Mouse (Mus musculus) embryonic facial prominence, embryonic 13.5 days (tissue): Measurements from ENCODE around the gene Prickle1. TPM values are rescaled to one million over a fixed set of nuclear protein-coding genes. Genes with fewer than 3 reads are reported as not detected.
A peak's percentile ranks its signal among the peaks of the same experiment; 100 is the strongest.

ENCODE experiments used
- ATAC-seq: fragments of 200-750 bp; cut with Nextera tagmentation; 2 replicates; pipeline ENCODE4 v1.8.0; 2017; ENCODE audit warnings: low read depth; ENCODE audit not compliant: insufficient number of reproducible peaks, insufficient read depth, low FRiP score, low TSS enrichment
- H3K27ac ChIP-seq: fragments of 300-500 bp; sonication (generic); 2 replicates; pipeline ENCODE4 v1.5.1; 2015; ENCODE audit warnings: moderate library complexity, mild to moderate bottlenecking, inconsistent platforms
- H3K27me3 ChIP-seq: fragments of 300-500 bp; sonication (generic); 2 replicates; pipeline ENCODE4 v1.6.1; 2015; ENCODE audit warnings: mild to moderate bottlenecking, inconsistent platforms
- H3K36me3 ChIP-seq: fragments of 300-500 bp; sonication (generic); 2 replicates; pipeline ENCODE4 v1.6.1; 2015; ENCODE audit warnings: mild to moderate bottlenecking, inconsistent platforms
- H3K4me1 ChIP-seq: fragments of 300-500 bp; sonication (generic); 2 replicates; pipeline ENCODE4 v1.6.1; 2015; ENCODE audit warnings: inconsistent platforms
- H3K4me2 ChIP-seq: fragments of 300-500 bp; sonication (generic); 2 replicates; pipeline ENCODE4 v1.6.1; 2015; ENCODE audit warnings: moderate library complexity, mild to moderate bottlenecking, inconsistent platforms
- H3K4me3 ChIP-seq: fragments of 300-500 bp; sonication (generic); 2 replicates; pipeline ENCODE4 v1.5.1; 2015; ENCODE audit warnings: mild to moderate bottlenecking, inconsistent platforms
- H3K9ac ChIP-seq: fragments of 300-500 bp; sonication (generic); 2 replicates; pipeline ENCODE4 v1.6.1; 2015; ENCODE audit warnings: mild to moderate bottlenecking, inconsistent platforms
- H3K9me3 ChIP-seq: fragments of 300-500 bp; sonication (generic); 2 replicates; pipeline ENCODE4 v1.6.1; 2016; ENCODE audit warnings: inconsistent platforms
- WGBS: fragments of 180-500 bp; shearing (Covaris S2); methylation state at CpG from one replicate; pipeline ENCODE4 v1.1.7; 2015; ENCODE audit warnings: mixed read lengths; 5-methylcytosine and 5-hydroxymethylcytosine counted together
- polyA plus RNA-seq: library from polyadenylated mRNA; unstranded; fragments of >200 nt; fragmentation: Nextera tagmentation; extraction: Ambion mirVana; gene quantifications from 2 replicates; pipeline ENCODE4 v1.2.1, GENCODE M21; 2015

Gene Prickle1
- polyA plus RNA-seq: 46.5 and 58.2 TPM in 2 replicates

GRCm38 (mm10) chr15:93595746-93596145 lies at the start of gene Prickle1:
Prickle1 (minus strand) TSS chr15:93595891.
- Histone ChIP-seq H3K4me2 (peak within 1 kb of the TSS; percentile 81), H3K9me3 (no peaks in the 10 kb centered on the region), H3K4me3 (peak within 1 kb of the TSS; percentile 94), H3K9ac (peak within 1 kb of the TSS; percentile 98), H3K27ac (peak within 1 kb of the TSS; percentile 98), H3K4me1 (peaks cover 36% of the 10 kb centered on the region), H3K36me3 (no peaks in the 10 kb centered on the region), H3K27me3 (no peaks in the 10 kb centered on the region)
- ATAC-seq: peak; percentile 91
- under 1% methylated on average over 60 of the region's 60 CpGs for WGBS

DNA sequence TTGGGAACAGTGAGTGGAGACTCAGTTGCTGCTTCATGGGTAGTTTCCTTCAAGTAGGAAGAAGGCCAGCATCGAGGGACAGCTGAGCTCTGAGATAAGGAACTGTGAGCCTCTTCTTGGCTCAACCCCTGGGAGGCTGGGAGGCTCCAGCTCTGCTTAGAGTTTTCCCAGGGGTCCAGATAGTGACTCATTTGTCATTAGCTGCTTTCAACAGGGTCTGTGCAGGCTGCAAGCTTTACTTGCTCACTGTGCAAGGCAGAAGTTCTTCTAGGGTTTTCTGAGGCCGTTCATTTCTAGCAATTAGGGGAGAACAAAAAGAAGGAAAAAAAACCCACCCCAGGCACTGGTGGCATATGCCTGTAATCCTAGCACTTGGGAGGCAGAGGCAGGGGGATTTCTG lies 44.5 kb upstream of the Prickle1 start:
- no peaks in the 10 kb centered on the region for H3K9me3 ChIP-seq
- no peak for ATAC-seq
- 83% methylated on average over 2 of the region's 2 CpGs for WGBS
- no peaks in the 10 kb centered on the region for H3K36me3 ChIP-seq
- H3K27ac ChIP-seq: no peak overlapping the region
- no peaks in the 10 kb centered on the region for H3K27me3 ChIP-seq
- no peak overlapping the region for H3K9ac ChIP-seq
- H3K4me1 ChIP-seq: 0 out of 2 replicates have a peak, but pooled peaks cover 9% of the 10 kb centered on the region
- no peak overlapping the region for H3K4me2 ChIP-seq
- H3K4me3 ChIP-seq: no peak overlapping the region

GRCm38 (mm10) chr15:93636976-93637375 lies 41.3 kb upstream of the Prickle1 start:
- Histone ChIP-seq H3K9ac (no peak overlapping the region), H3K9me3 (no peaks in the 10 kb centered on the region), H3K4me2 (no peak overlapping the region), H3K4me1 (0 out of 2 replicates have a peak, but pooled peaks cover 4% of the 10 kb centered on the region), H3K27ac (no peak overlapping the region), H3K4me3 (no peak overlapping the region), H3K36me3 (no peaks in the 10 kb centered on the region), H3K27me3 (no peaks in the 10 kb centered on the region)
- no peak for ATAC-seq
- WGBS: 67% methylated on average over 7 of the region's 7 CpGs

- peaks cover 9% of the 10 kb centered on the region for H3K4me1 ChIP-seq
- H3K36me3 ChIP-seq: no peaks in the 10 kb centered on the region
- no peak overlapping the region for H3K9ac ChIP-seq
- no peak overlapping the region for H3K4me2 ChIP-seq
- H3K4me3 ChIP-seq: no peak overlapping the region
- no peak overlapping the region for H3K27ac ChIP-seq
- no peaks in the 10 kb centered on the region for H3K9me3 ChIP-seq
- H3K27me3 ChIP-seq: no peaks in the 10 kb centered on the region
- WGBS: 27% methylated on average over 4 of the region's 4 CpGs
- no peak for ATAC-seq
Observed at GRCm38 (mm10) chr15:93635603-93636002, 39.9 kb upstream of the Prickle1 start.

DNA sequence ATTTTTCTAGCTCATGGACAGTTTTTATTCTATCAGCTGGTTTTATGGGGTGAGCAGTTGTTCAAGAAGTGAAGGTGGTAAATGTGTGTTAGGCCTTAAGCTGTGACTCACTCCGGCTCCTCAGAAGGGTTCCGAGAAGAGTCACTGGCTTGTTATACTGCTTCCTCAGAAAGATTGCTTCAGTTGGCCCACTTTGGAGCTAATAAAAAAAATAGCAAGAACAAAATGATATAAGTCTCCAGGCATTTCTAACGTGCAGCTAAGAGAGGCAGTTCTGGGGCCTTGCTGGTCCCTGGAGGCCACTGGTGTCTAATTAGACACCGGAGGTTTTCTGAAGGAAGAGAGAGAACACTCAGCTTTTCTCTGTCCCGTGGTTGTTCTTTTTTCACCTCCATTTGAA lies 38.8 kb upstream of the Prickle1 start:
- H3K4me2 ChIP-seq: no peak overlapping the region
- H3K9ac ChIP-seq: no peak overlapping the region
- no peaks in the 10 kb centered on the region for H3K9me3 ChIP-seq
- no peaks in the 10 kb centered on the region for H3K27me3 ChIP-seq
- H3K4me3 ChIP-seq: no peak overlapping the region
- 69% methylated on average over 5 of the region's 5 CpGs for WGBS
- peaks cover 20% of the 10 kb centered on the region for H3K4me1 ChIP-seq
- no peak overlapping the region for H3K27ac ChIP-seq
- ATAC-seq: no peak
- no peaks in the 10 kb centered on the region for H3K36me3 ChIP-seq

- ATAC-seq: no peak
Observed at GRCm38 (mm10) chr15:93630001-93630541, 34.4 kb upstream of the Prickle1 start.

GRCm38 (mm10) chr15:93629201-93629600 lies 33.5 kb upstream of the Prickle1 start:
- H3K9ac ChIP-seq: no peak overlapping the region
- no peak overlapping the region for H3K4me2 ChIP-seq
- no peak for ATAC-seq
- H3K27me3 ChIP-seq: no peaks in the 10 kb centered on the region
- H3K27ac ChIP-seq: peak overlapping the region; percentile 39; the same call in 1 of the 2 replicates
- H3K4me3 ChIP-seq: no peak overlapping the region
- H3K9me3 ChIP-seq: 0 out of 2 replicates have a peak, but pooled peaks cover 2% of the 10 kb centered on the region
- H3K4me1 ChIP-seq: peaks cover 30% of the 10 kb centered on the region
- no peaks in the 10 kb centered on the region for H3K36me3 ChIP-seq
- WGBS: 92% methylated on average over 9 of the region's 9 CpGs

More at GRCm38 (mm10) chr15:93630001-93630541, 34.4 kb upstream of the Prickle1 start:
- peak overlapping the region; percentile 9; the same call in 1 of the 2 replicates for H3K4me2 ChIP-seq
- no peaks in the 10 kb centered on the region for H3K9me3 ChIP-seq
- no peaks in the 10 kb centered on the region for H3K36me3 ChIP-seq
- WGBS: 51% methylated on average over 14 of the region's 14 CpGs
- H3K27me3 ChIP-seq: no peaks in the 10 kb centered on the region
- H3K4me3 ChIP-seq: no peak overlapping the region
- peak overlapping the region; percentile 39; the same call in 1 of the 2 replicates for H3K27ac ChIP-seq
- H3K9ac ChIP-seq: no peak overlapping the region
- peaks cover 30% of the 10 kb centered on the region for H3K4me1 ChIP-seq

DNA sequence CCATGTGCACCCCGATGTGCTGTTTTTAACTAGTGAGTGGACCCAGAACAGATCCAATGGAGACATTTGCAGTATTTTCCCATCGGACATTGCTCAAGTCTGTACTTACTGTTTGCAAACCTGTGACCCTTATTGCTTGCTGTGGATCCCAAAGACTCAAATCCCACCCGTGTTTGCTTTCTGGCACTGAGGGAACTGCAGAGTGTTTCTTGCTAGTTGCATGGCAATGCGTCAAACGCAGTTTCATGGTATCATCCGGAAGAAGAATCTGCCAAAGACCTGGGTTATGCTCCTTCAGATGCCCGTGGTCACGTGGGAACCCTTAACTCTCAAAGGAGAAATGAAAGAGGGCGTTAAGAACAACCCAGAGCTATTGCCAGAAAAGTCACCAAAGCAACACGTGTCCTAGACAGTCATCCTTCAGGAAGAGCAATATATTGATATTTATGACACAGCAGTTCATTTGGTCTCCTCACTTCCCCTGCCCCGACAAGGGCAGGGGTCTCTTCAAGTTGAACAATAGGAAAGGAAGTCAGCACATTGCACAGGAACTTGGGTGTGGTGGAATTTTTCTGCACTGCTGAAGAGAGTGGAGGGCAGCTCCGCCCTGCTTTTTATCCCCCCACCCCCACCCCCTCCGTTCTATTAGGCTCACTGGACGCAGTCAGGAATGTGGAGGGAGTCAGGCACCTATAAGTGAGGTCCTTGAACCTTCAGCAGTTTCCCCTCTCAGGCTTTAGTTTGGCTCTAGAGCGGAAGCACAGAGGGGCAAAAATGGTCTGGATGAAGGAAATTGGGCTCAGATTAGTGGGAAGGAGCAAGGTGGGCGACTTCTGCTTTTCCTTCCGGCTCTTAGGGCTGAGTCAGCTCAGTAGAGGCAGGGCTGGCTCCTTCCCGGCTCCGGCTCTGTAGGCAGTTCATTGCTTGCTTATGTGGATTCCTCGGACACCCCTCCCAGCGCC lies 32.4 kb upstream of the Prickle1 start:
- Histone ChIP-seq H3K36me3 (no peaks in the 10 kb centered on the region), H3K27ac (no peak overlapping the region), H3K27me3 (no peaks in the 10 kb centered on the region), H3K4me2 (no peak overlapping the region), H3K4me3 (no peak overlapping the region), H3K4me1 (peaks cover 30% of the 10 kb centered on the region), H3K9ac (no peak overlapping the region), H3K9me3 (0 out of 2 replicates have a peak, but pooled peaks cover 2% of the 10 kb centered on the region)
- 76% methylated on average over 21 of the region's 21 CpGs for whole genome bisulfite sequencing
- no peak for ATAC-seq

- Histone ChIP-seq H3K9me3 (peaks cover 7% of the 10 kb centered on the region; the same call in 1 of the 2 replicates), H3K27me3 (no peaks in the 10 kb centered on the region), H3K4me3 (no peak overlapping the region), H3K9ac (no peak overlapping the region), H3K27ac (no peak overlapping the region), H3K4me2 (no peak overlapping the region), H3K36me3 (no peaks in the 10 kb centered on the region), H3K4me1 (0 out of 2 replicates have a peak, but pooled peaks cover 3% of the 10 kb centered on the region)
- ATAC-seq: no peak
- WGBS: 73% methylated on average over 4 of the region's 4 CpGs
Observed at GRCm38 (mm10) chr15:93619551-93619950, 23.9 kb upstream of the Prickle1 start.

GRCm38 (mm10) chr15:93618442-93619150 lies 22.9 kb upstream of the Prickle1 start:
- 71% methylated on average over 6 of the region's 6 CpGs for WGBS
- peaks cover 7% of the 10 kb centered on the region; the same call in 1 of the 2 replicates for H3K9me3 ChIP-seq
- H3K9ac ChIP-seq: no peak overlapping the region
- H3K36me3 ChIP-seq: no peaks in the 10 kb centered on the region
- no peak overlapping the region for H3K27ac ChIP-seq
- no peak overlapping the region for H3K4me3 ChIP-seq
- no peak overlapping the region for H3K4me2 ChIP-seq
- ATAC-seq: no peak
- peaks cover 6% of the 10 kb centered on the region; the same call in 1 of the 2 replicates for H3K4me1 ChIP-seq
- no peaks in the 10 kb centered on the region for H3K27me3 ChIP-seq

DNA sequence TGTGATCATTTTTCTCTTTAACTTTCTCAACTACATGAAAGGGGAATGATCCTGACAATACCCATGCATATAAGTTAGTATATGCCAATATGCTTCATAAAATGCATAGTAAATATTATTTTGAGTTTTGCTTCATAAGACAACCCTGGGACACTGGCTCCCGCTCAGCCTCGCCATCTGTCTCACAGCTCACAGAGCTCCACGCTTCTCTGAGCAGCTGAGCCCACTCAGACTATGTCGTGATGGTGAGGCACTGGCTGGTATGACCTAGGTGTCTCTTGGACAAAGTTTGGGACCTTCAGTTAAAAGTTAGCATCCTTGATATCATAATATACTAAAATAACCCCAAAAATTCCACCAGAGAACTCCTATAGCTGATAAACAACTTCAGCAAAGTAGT lies 20.6 kb upstream of the Prickle1 start:
- Histone ChIP-seq H3K4me1 (peaks cover 15% of the 10 kb centered on the region; the same call in 1 of the 2 replicates), H3K9me3 (peaks cover 7% of the 10 kb centered on the region; the same call in 1 of the 2 replicates), H3K4me3 (no peak overlapping the region), H3K9ac (no peak overlapping the region), H3K27me3 (no peaks in the 10 kb centered on the region), H3K27ac (no peak overlapping the region), H3K4me2 (no peak overlapping the region), H3K36me3 (no peaks in the 10 kb centered on the region)
- no peak for ATAC-seq
- 89% methylated on average over 4 of the region's 4 CpGs for WGBS
